Mouse (Mus musculus) stomach, embryonic 15.5 days (tissue): ENCODE measurements at regions not wholly inside any gene's neighbourhood (a gene's known extent, or its start where the extent isn't known, plus 50 kb on each side); places are given as distances from the start of the nearest gene placed in this dataset.
A peak's percentile ranks its signal among the peaks of the same experiment; 100 is the strongest.
"Not testable (repeated sequence)": the region's sequence is repeated elsewhere in the genome, so short reads cannot be mapped to it uniquely, and the experiment has no call there.

ENCODE experiments used
- ATAC-seq: fragments of 200-750 bp; cut with Nextera tagmentation; 2 replicates; pipeline ENCODE4 v1.8.0; 2017; ENCODE audit warnings: low read depth, moderate number of reproducible peaks, moderate TSS enrichment; ENCODE audit not compliant: insufficient read depth, low FRiP score
- H3K27ac ChIP-seq: fragments of 300-500 bp; sonication (generic); 2 replicates; pipeline ENCODE4 v1.5.1; 2015; ENCODE audit warnings: mild to moderate bottlenecking, inconsistent platforms
- H3K27me3 ChIP-seq: fragments of 300-500 bp; sonication (generic); replicated peaks from 2 replicates; pipeline ENCODE4 v1.6.1; 2015; ENCODE audit warnings: inconsistent platforms
- H3K36me3 ChIP-seq: fragments of 300-500 bp; sonication (generic); 2 replicates; pipeline ENCODE4 v1.6.1; 2015; ENCODE audit warnings: inconsistent platforms
- H3K4me1 ChIP-seq: fragments of 300-500 bp; sonication (generic); 2 replicates; pipeline ENCODE4 v1.6.1; 2015; ENCODE audit warnings: inconsistent platforms
- H3K4me2 ChIP-seq: fragments of 300-500 bp; sonication (generic); 2 replicates; pipeline ENCODE4 v1.6.1; 2015; ENCODE audit warnings: mild to moderate bottlenecking, inconsistent platforms
- H3K4me3 ChIP-seq: fragments of 300-500 bp; sonication (generic); replicated peaks from 2 replicates; pipeline ENCODE4 v1.5.1; 2015; ENCODE audit warnings: inconsistent platforms
- H3K9ac ChIP-seq: fragments of 300-500 bp; sonication (generic); 2 replicates; pipeline ENCODE4 v1.6.1; 2015; ENCODE audit warnings: inconsistent platforms
- H3K9me3 ChIP-seq: fragments of 300-500 bp; sonication (generic); 2 replicates; pipeline ENCODE4 v1.6.1; 2016; ENCODE audit warnings: inconsistent platforms
- WGBS: fragments of 180-500 bp; shearing (Covaris S2); methylation state at CpG from one replicate; pipeline ENCODE4 v1.1.7; 2015; 5-methylcytosine and 5-hydroxymethylcytosine counted together

DNA sequence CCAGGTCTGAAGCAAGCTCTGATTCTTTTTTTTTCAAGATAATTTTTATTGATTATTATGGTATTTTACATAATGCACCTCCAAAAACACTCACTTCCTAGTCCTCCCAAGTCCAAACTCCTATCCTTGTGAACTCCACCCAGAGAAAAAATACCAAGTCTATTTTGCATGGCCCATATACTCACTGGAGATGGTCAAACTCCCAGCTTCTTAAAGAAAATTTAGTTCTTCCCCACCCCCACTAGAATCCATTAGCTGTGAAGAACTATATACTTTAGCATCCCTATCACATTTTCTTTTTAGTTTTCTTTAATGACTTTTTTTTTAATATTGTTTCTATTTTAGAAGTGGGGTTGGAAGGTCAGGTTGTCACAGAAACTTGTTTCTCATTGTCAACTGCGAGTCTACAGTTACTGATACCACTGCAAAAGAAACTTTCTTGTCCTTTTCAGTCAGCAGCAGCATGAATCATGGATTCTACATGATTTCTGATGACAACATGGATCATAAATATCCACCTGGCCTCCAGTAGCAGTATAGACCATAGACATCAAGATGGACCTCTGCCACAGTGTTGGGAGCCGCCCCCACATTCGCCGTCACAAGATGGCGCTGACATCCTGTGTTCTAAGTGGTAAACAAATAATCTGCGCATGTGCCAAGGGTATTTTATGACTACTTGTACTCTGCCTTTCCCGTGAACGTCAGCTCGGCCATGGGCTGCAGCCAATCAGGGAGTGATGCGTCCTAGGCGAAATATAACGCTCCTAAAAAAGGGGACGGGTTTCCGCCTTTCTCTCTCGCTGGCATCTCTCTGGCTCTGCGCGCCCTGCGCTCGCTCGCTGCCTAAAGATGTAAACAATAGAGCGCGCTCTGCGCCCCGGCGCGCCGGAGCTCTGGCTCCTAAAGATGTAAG lies 69.0 kb downstream of the Pgr15l start:
- not testable (repeated sequence) for H3K4me1 ChIP-seq, H3K27ac ChIP-seq, H3K4me2 ChIP-seq, ATAC-seq, H3K27me3 ChIP-seq, H3K36me3 ChIP-seq, H3K9me3 ChIP-seq, H3K9ac ChIP-seq
- 0 out of 2 replicates have a peak overlapping the region, but pooled peaks have one; percentile 8 for H3K4me3 ChIP-seq
- 45% methylated on average over 22 of the region's 27 CpGs for WGBS

DNA sequence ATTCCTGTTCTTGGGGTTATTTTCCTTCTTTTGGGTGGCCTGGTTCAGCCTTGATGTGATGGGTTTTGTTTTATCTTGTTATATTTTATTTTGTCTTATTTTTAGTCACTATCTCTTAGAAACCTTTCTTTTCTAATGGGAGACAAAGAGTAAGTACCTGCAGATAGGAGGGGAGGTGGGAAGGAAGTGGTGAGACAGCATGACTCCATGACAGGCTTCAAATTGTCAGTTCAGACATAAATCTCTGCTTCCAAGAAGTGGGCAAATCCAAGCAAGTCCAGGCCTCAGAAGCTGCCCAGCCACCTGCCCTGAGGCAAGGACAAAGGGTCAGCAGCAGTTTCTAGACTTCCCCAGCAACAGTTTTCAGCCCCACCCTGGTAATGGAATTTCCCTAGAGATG lies 69.8 kb downstream of the Pgr15l start:
- H3K4me2 ChIP-seq = peak overlapping the region; percentile 21; the same call in 1 of the 2 replicates
- ATAC-seq = no peak

DNA sequence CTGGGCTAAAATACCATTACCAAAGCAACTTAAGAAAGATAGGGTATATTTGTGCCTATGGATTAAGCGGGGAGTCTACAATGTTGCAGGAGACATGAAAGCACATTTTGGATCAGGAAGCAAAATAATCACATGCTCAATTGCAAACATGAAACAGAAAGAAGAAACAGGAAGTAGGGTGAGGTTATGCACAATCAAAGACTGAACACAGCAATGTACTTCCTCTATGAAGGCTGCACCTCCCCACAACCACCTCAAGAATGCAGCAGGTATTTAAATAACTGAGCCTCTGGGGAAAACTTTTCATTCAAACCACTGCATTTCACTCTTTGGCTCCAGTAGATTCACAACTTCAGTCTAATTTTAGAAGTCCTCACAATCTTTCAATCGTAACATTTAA lies 83.8 kb downstream of the Pgr15l start:
- no peaks in the 10 kb centered on the region for H3K36me3 ChIP-seq
- no peak for ATAC-seq
- no peak overlapping the region for H3K4me3 ChIP-seq
- H3K27ac ChIP-seq = no peak overlapping the region
- no peaks in the 10 kb centered on the region for H3K27me3 ChIP-seq
- no peaks in the 10 kb centered on the region for H3K9me3 ChIP-seq
- H3K4me1 ChIP-seq = no peaks in the 10 kb centered on the region
- H3K4me2 ChIP-seq = no peak overlapping the region
- no peak overlapping the region for H3K9ac ChIP-seq
- 90% methylated on average over 2 of the region's 2 CpGs for WGBS

More for the DNA sequence above, 69.8 kb downstream of the Pgr15l start:
- H3K9ac ChIP-seq = no peak overlapping the region
- no peak overlapping the region for H3K27ac ChIP-seq
- no peaks in the 10 kb centered on the region for H3K36me3 ChIP-seq
- H3K9me3 ChIP-seq = no peaks in the 10 kb centered on the region
- 0 out of 2 replicates have a peak overlapping the region, but pooled peaks have one; percentile 8 for H3K4me3 ChIP-seq
- H3K27me3 ChIP-seq = no peaks in the 10 kb centered on the region
- no peaks in the 10 kb centered on the region for H3K4me1 ChIP-seq
